Mouse (Mus musculus): ENCODE measurements at regions not wholly inside any gene's neighbourhood (a gene's known extent, or its start where the extent isn't known, plus 50 kb on each side); places are given as distances from the start of the nearest gene placed in this dataset.
A peak's percentile ranks its signal among the peaks of the same experiment; 100 is the strongest.

- no peak for TF ChIP-seq CTCF (IDR thresholded peaks at IDR 0.05; ENCODE audit: low read depth)
- ATAC-seq (ENCODE audit: insufficient read depth), result no peak
- DNase-seq, result peak; percentile 16
- no peaks in the 10 kb centered on the region for H3K4me1 ChIP-seq (ENCODE audit: insufficient read depth)
- H3K9me3 ChIP-seq (ENCODE audit: low read depth, low read length), result no peaks in the 10 kb centered on the region
- no peaks in the 10 kb centered on the region for H3K36me3 ChIP-seq (ENCODE audit: insufficient read depth)
- WGBS, result 49% methylated on average over 4 of the region's 4 CpGs
- no peak overlapping the region for H3K27ac ChIP-seq (ENCODE audit: low read depth)
- no peak overlapping the region for H3K4me3 ChIP-seq (ENCODE audit: low read depth, low read length)
- H3K27me3 ChIP-seq (ENCODE audit: insufficient read depth, low read length), result no peaks in the 10 kb centered on the region
- no peak overlapping the region for H3K9ac ChIP-seq
- H3K4me2 ChIP-seq, result no peak overlapping the region
Measured at GRCm38 (mm10) chr8:42512056-42512455, 629.2 kb downstream of the Triml1 start.
